Mouse (Mus musculus) lung, embryonic 14.5 days (tissue): ENCODE measurements around the gene Vangl2. TPM values are rescaled to one million over a fixed set of nuclear protein-coding genes. Genes with fewer than 3 reads are reported as not detected.
A peak's percentile ranks its signal among the peaks of the same experiment; 100 is the strongest.

Source experiments
- ATAC-seq: fragments of 200-750 bp; cut with Nextera tagmentation; 2 replicates; pipeline ENCODE4 v1.8.0; 2017; ENCODE audit warnings: mild to moderate bottlenecking, moderate TSS enrichment, moderate library complexity; ENCODE audit not compliant: insufficient read depth
- DNase-seq: peaks from one replicate; pipeline ENCODE4 v3.0.0-alpha.2; 2015
- H3K27ac ChIP-seq: fragments of 300-500 bp; sonication (generic); 2 replicates; pipeline ENCODE4 v1.5.1; 2014; ENCODE audit warnings: low read depth, mild to moderate bottlenecking, moderate library complexity
- H3K27me3 ChIP-seq: fragments of 300-500 bp; sonication (generic); 2 replicates; pipeline ENCODE4 v1.6.1; 2014; ENCODE audit warnings: low read length, control low read depth; ENCODE audit not compliant: insufficient read depth
- H3K36me3 ChIP-seq: fragments of 300-500 bp; sonication (generic); 2 replicates; pipeline ENCODE4 v1.6.1; 2014; ENCODE audit warnings: control low read depth; ENCODE audit not compliant: insufficient read depth
- H3K4me1 ChIP-seq: fragments of 300-500 bp; sonication (generic); 2 replicates; pipeline ENCODE4 v1.6.1; 2014; ENCODE audit warnings: antibody characterized with exemption, control low read depth; ENCODE audit not compliant: insufficient read depth
- H3K4me2 ChIP-seq: fragments of 300-500 bp; sonication (generic); 2 replicates; pipeline ENCODE4 v1.6.1; 2014; ENCODE audit warnings: mild to moderate bottlenecking
- H3K4me3 ChIP-seq: fragments of 300-500 bp; sonication (generic); 2 replicates; pipeline ENCODE4 v1.5.1; 2014; ENCODE audit warnings: low read depth, low read length
- H3K9ac ChIP-seq: fragments of 300-500 bp; sonication (generic); 2 replicates; pipeline ENCODE4 v1.6.1; 2014
- H3K9me3 ChIP-seq: fragments of 300-500 bp; sonication (generic); 2 replicates; pipeline ENCODE4 v1.6.1; 2016; ENCODE audit warnings: low read depth, low read length, control low read depth
- CTCF ChIP-seq: IDR thresholded peaks from 2 replicates; pipeline ENCODE4 v1.5.1; 2016; ENCODE audit warnings: antibody characterized with exemption, low read depth
- WGBS: fragments of 180-500 bp; shearing (Covaris S2); extraction: QIAGEN DNeasy Blood & Tissue Kit; methylation state at CpG from one replicate; pipeline ENCODE4 v1.1.7; 2014; 5-methylcytosine and 5-hydroxymethylcytosine counted together
- polyA plus RNA-seq: library from polyadenylated mRNA; unstranded; fragments of >200 nt; fragmentation: Nextera tagmentation; extraction: Ambion mirVana; gene quantifications from 2 replicates; pipeline ENCODE4 v1.2.1, GENCODE M21; 2014

Vangl2 gene
- polyA plus RNA-seq, 1 experiment from 2014 or later, result 17.1 TPM

GRCm38 (mm10) chr1:172053541-172054440, 25.5 kb upstream of the Vangl2 start:
- peak; percentile 25; the same call in 1 of the 2 replicates for ATAC-seq
- Histone ChIP-seq H3K4me1 (peaks cover 8% of the 10 kb centered on the region; the same call in 1 of the 2 replicates), H3K9ac (peak overlapping the region; percentile 29), H3K27me3 (peaks cover 43% of the 10 kb centered on the region), H3K36me3 (no peaks in the 10 kb centered on the region), H3K4me3 (peak overlapping the region; percentile 36), H3K9me3 (no peaks in the 10 kb centered on the region), H3K4me2 (peak overlapping the region; percentile 66), H3K27ac (no peak overlapping the region)
- no peak for DNase-seq
- 1% methylated on average over 42 of the region's 42 CpGs for WGBS
- TF ChIP-seq CTCF, result no peak

- no peaks in the 10 kb centered on the region for H3K36me3 ChIP-seq
- TF ChIP-seq CTCF, result no peak
- H3K9me3 ChIP-seq, result no peaks in the 10 kb centered on the region
- H3K9ac ChIP-seq, result no peak overlapping the region
- peaks cover 8% of the 10 kb centered on the region; the same call in 1 of the 2 replicates for H3K4me1 ChIP-seq
- H3K27me3 ChIP-seq, result peaks cover 43% of the 10 kb centered on the region
- ATAC-seq (no peak), DNase-seq (no peak)
- peak overlapping the region; percentile 66; the same call in 1 of the 2 replicates for H3K4me2 ChIP-seq
- H3K27ac ChIP-seq, result no peak overlapping the region
- WGBS, result 7% methylated on average over 10 of the region's 10 CpGs
- H3K4me3 ChIP-seq, result peak overlapping the region; percentile 36; the same call in 1 of the 2 replicates
These were observed 24.6 kb upstream of the Vangl2 start for GRCm38 (mm10) chr1:172052766-172053279.

GRCm38 (mm10) chr1:172049131-172049782, 21.0 kb upstream of the Vangl2 start:
- H3K4me2 ChIP-seq, result no peak overlapping the region
- H3K27ac ChIP-seq, result no peak overlapping the region
- 26% methylated on average over 13 of the region's 13 CpGs for WGBS
- H3K36me3 ChIP-seq, result no peaks in the 10 kb centered on the region
- DNase-seq, result no peak
- no peak for ATAC-seq
- peaks cover 6% of the 10 kb centered on the region; the same call in 1 of the 2 replicates for H3K4me1 ChIP-seq
- no peak for TF ChIP-seq CTCF
- no peak overlapping the region for H3K9ac ChIP-seq
- peaks cover 24% of the 10 kb centered on the region for H3K27me3 ChIP-seq
- H3K9me3 ChIP-seq, result no peaks in the 10 kb centered on the region
- no peak overlapping the region for H3K4me3 ChIP-seq

- no peak overlapping the region; the same call in 1 of the 2 replicates for H3K27ac ChIP-seq
- no peaks in the 10 kb centered on the region for H3K4me1 ChIP-seq
- peak overlapping the region; percentile 44 for H3K4me2 ChIP-seq
- no peaks in the 10 kb centered on the region for H3K9me3 ChIP-seq
- H3K4me3 ChIP-seq, result peak overlapping the region; percentile 8; the same call in 1 of the 2 replicates
- H3K9ac ChIP-seq, result no peak overlapping the region
- no peak for TF ChIP-seq CTCF
- peaks cover 14% of the 10 kb centered on the region for H3K27me3 ChIP-seq
- ATAC-seq (peak; percentile 19; the same call in 1 of the 2 replicates), DNase-seq (no peak)
- no peaks in the 10 kb centered on the region for H3K36me3 ChIP-seq
- WGBS, result 31% methylated on average over 6 of the region's 6 CpGs
These were observed 20.0 kb upstream of the Vangl2 start for GRCm38 (mm10) chr1:172048241-172048734.

- ATAC-seq, result peak; percentile 70
- TF ChIP-seq CTCF, result peak; percentile 90
- H3K4me1 ChIP-seq, result no peaks in the 10 kb centered on the region
- peaks cover 4% of the 10 kb centered on the region; the same call in 1 of the 2 replicates for H3K27me3 ChIP-seq
- no peak overlapping the region for H3K4me2 ChIP-seq
- H3K9ac ChIP-seq, result no peak overlapping the region
- DNase-seq, result peak; percentile 88
- H3K9me3 ChIP-seq, result no peaks in the 10 kb centered on the region
- no peak overlapping the region for H3K4me3 ChIP-seq
- no peak overlapping the region for H3K27ac ChIP-seq
- 11% methylated on average over 5 of the region's 5 CpGs for WGBS
- H3K36me3 ChIP-seq, result no peaks in the 10 kb centered on the region
These were observed 18.7 kb upstream of the Vangl2 start for GRCm38 (mm10) chr1:172046938-172047337.

- no peak overlapping the region for H3K4me2 ChIP-seq
- no peak for TF ChIP-seq CTCF
- DNase-seq, result no peak
- no peaks in the 10 kb centered on the region for H3K9me3 ChIP-seq
- H3K4me3 ChIP-seq, result no peak overlapping the region
- no peaks in the 10 kb centered on the region for H3K27me3 ChIP-seq
- H3K36me3 ChIP-seq, result no peaks in the 10 kb centered on the region
- ATAC-seq, result peak; percentile 50; the same call in 1 of the 2 replicates
- 67% methylated on average over 8 of the region's 8 CpGs for WGBS
- H3K9ac ChIP-seq, result no peak overlapping the region
- no peaks in the 10 kb centered on the region for H3K4me1 ChIP-seq
- H3K27ac ChIP-seq, result no peak overlapping the region
These were observed 18.2 kb upstream of the Vangl2 start for GRCm38 (mm10) chr1:172046410-172046809.
